Mouse (Mus musculus) heart, postnatal 36 days (tissue): Measurements from ENCODE around the gene Narfl. TPM values are rescaled to one million over a fixed set of nuclear protein-coding genes. Genes with fewer than 3 reads are reported as not detected.

ENCODE experiments used
- DNase-seq, 2 experiments: peaks; one replicate each; pipeline ENCODE4 v3.0.0; 2021 to 2022
- intact Hi-C: fragments of 180-260 bp; cut with DNase I; formaldehyde crosslinking; loops from one replicate; pipeline ENCODE4 v1.15.1; 2025
- microRNA-seq, 2 experiments: library from miRNA; unstranded; fragments of <30 nt; microRNA quantifications; one replicate each; pipeline ENCODE4 v1.2.0; 2021; ENCODE audit warnings: borderline number of aligned reads in 2 of 2
- total RNA-seq, 2 experiments: library from RNA; stranded (reverse); gene quantifications; 2 replicates each; pipeline ENCODE4 v1.2.3; 2021

The Narfl gene
- total RNA-seq, 2 experiments from 2014 or later = 40.9 to 44.8 TPM

GRCm38 (mm10) chr17:25828223-25828594, 54.6 kb downstream of the Narfl start:
- no peak for DNase-seq
- intact Hi-C loops = no loop called here

GRCm38 (mm10) chr17:25828712-25829557, 55.4 kb downstream of the Narfl start, which contains the start of gene Jmjd8:
Jmjd8 (plus strand) TSS chr17:25828867.
- intact Hi-C loops = no loop called here
- DNase-seq = peak; percentile 75 to 78

- DNase-seq = no peak
- intact Hi-C loops = no loop called here
Observed at GRCm38 (mm10) chr17:25829558-25830017, 56.0 kb downstream of the Narfl start.

- intact Hi-C loops = no loop called here
- no peak for DNase-seq
Observed at GRCm38 (mm10) chr17:25830200-25830753, 56.7 kb downstream of the Narfl start.

GRCm38 (mm10) chr17:25830806-25831431, 57.3 kb downstream of the Narfl start:
- no peak for DNase-seq
- intact Hi-C loops = no loop called here

GRCm38 (mm10) chr17:25831451-25832281, 58.1 kb downstream of the Narfl start:
- no peak for DNase-seq
- intact Hi-C loops = no loop called here

GRCm38 (mm10) chr17:25832436-25833290, 59.1 kb downstream of the Narfl start:
- intact Hi-C loops = no loop called here
- DNase-seq = peak; percentile 99 to 100

Small RNA genes within 50 kb of the gene (microRNA-seq; reads per million reads assigned to microRNA genes)
- gene Gm25083 (0 reads per million in 2 experiments), gene Mir3082 (0 to 0.67 reads per million in 2 experiments), gene Mir6966 (0 to 6.1 reads per million in 2 experiments)

Other genes starting within 250 kb of the Narfl start
- gene Sox8, start 203.1 kb upstream of the Narfl start, total RNA-seq = under 1 TPM; 0.33 to 0.49 TPM
- gene Lmf1, start 194.7 kb upstream of the Narfl start, total RNA-seq = 10 to 100 TPM; 27.4 to 33.8 TPM
- gene Gng13, start 56.6 kb upstream of the Narfl start, total RNA-seq = under 1 TPM; 0.98 to 1.00 TPM
- 1 to 10 TPM; 1.0 to 2.1 TPM for gene Chtf18, start 46.4 kb upstream of the Narfl start, total RNA-seq
- 1 to 10 TPM; 3.7 to 5.1 TPM for gene Rpusd1, start 46.1 kb upstream of the Narfl start, total RNA-seq
- not detected for gene Mslnl, start 37.7 kb upstream of the Narfl start, total RNA-seq
- 10 to 100 TPM; 16.1 to 22.2 TPM for gene Msln, start 19.4 kb upstream of the Narfl start, total RNA-seq
- 10 to 100 TPM; 10.7 to 11.4 TPM for gene Haghl, start 11.9 kb downstream of the Narfl start, total RNA-seq
- gene Ccdc78, start 12.8 kb downstream of the Narfl start, total RNA-seq = not detected
- gene Fam173a, start 19.1 kb downstream of the Narfl start, total RNA-seq = 10 to 100 TPM; 39.2 to 39.7 TPM
- gene AC134908.4, start 21.9 kb downstream of the Narfl start, total RNA-seq = under 1 TPM in 1 of 2 experiments, not detected in 1; 0.46 TPM
- 10 to 100 TPM; 64.3 to 72.0 TPM for gene Metrn, start 23.4 kb downstream of the Narfl start, total RNA-seq
- gene Fbxl16, start 35.3 kb downstream of the Narfl start, total RNA-seq = 1 to 10 TPM; 1.2 to 1.5 TPM
- 10 to 100 TPM; 10.5 to 11.4 TPM for gene Wdr24, start 49.9 kb downstream of the Narfl start, total RNA-seq
- gene Jmjd8, start 55.1 kb downstream of the Narfl start, total RNA-seq = 10 to 100 TPM; 30.8 to 35.3 TPM
- 100 to 1,000 TPM; 111 to 116 TPM for gene Stub1, start 59.6 kb downstream of the Narfl start, total RNA-seq
- 1 to 10 TPM; 1.4 to 1.9 TPM for gene Rhbdl1, start 63.5 kb downstream of the Narfl start, total RNA-seq
- gene Gm20683, start 68.0 kb downstream of the Narfl start, total RNA-seq = 1 to 10 TPM; 2.2 to 3.3 TPM
- gene Rhot2, start 71.1 kb downstream of the Narfl start, total RNA-seq = 100 to 1,000 TPM; 110 to 115 TPM
- gene Wdr90, start 87.7 kb downstream of the Narfl start, total RNA-seq = 1 to 10 TPM; 1.7 to 2.0 TPM
- gene Mcrip2, start 95.0 kb downstream of the Narfl start, total RNA-seq = 100 to 1,000 TPM; 272 to 286 TPM
- gene Mettl26, start 101.3 kb downstream of the Narfl start, total RNA-seq = 10 to 100 TPM; 16.1 to 18.1 TPM
- under 1 TPM; 0.41 to 0.64 TPM for gene Wfikkn1, start 107.1 kb downstream of the Narfl start, total RNA-seq
- 10 to 100 TPM; 18.4 to 21.2 TPM for gene Rab40c, start 146.0 kb downstream of the Narfl start, total RNA-seq
- gene Pigq, start 171.2 kb downstream of the Narfl start, total RNA-seq = 10 to 100 TPM; 45.6 to 48.2 TPM
- gene Nhlrc4, start 171.2 kb downstream of the Narfl start, total RNA-seq = under 1 TPM in 1 of 2 experiments, not detected in 1; 0.19 TPM
- under 1 TPM; 0.19 to 0.33 TPM for gene A930017K11Rik, start 178.8 kb downstream of the Narfl start, total RNA-seq
- gene Capn15, start 212.0 kb downstream of the Narfl start, total RNA-seq = 1 to 10 TPM; 7.2 TPM